Mouse (Mus musculus): ENCODE measurements around the gene Socs3. TPM values are rescaled to one million over a fixed set of nuclear protein-coding genes. Genes with fewer than 3 reads are reported as not detected.

Socs3 gene
- polyA plus RNA-seq, 1 experiment from 2014 or later = 8.0 TPM

Small RNA genes within 50 kb of the gene (microRNA-seq; reads per million reads assigned to microRNA genes)
- gene Mir6933 = not detected

Other genes starting within 250 kb of the Socs3 start
- 4.0 and 4.1 TPM in 2 replicates for gene Tmc8, start 188.0 kb downstream of the Socs3 start, polyA plus RNA-seq (2016; fragmentation: Nextera tagmentation; extraction: Ambion mirVana)
- gene Tmc6, start 187.8 kb downstream of the Socs3 start, polyA plus RNA-seq (2016; fragmentation: Nextera tagmentation; extraction: Ambion mirVana) = 23.8 and 26.5 TPM in 2 replicates
- gene 6030468B19Rik, start 172.4 kb downstream of the Socs3 start, polyA plus RNA-seq (2016; fragmentation: Nextera tagmentation; extraction: Ambion mirVana) = 0.71 and 1.7 TPM in 2 replicates
- gene Gm20708, start 160.4 kb downstream of the Socs3 start, polyA plus RNA-seq (2016; fragmentation: Nextera tagmentation; extraction: Ambion mirVana) = 0.78 and 0.82 TPM in 2 replicates
- 68.9 and 69.3 TPM in 2 replicates for gene Syngr2, start 160.4 kb downstream of the Socs3 start, polyA plus RNA-seq (2016; fragmentation: Nextera tagmentation; extraction: Ambion mirVana)
- gene Afmid, start 144.1 kb downstream of the Socs3 start, polyA plus RNA-seq (2016; fragmentation: Nextera tagmentation; extraction: Ambion mirVana) = 10.5 and 13.5 TPM in 2 replicates
- 101 and 105 TPM in 2 replicates for gene Tk1, start 144.0 kb downstream of the Socs3 start, polyA plus RNA-seq (2016; fragmentation: Nextera tagmentation; extraction: Ambion mirVana)
- 250 and 252 TPM in 2 replicates for gene Birc5, start 120.8 kb downstream of the Socs3 start, polyA plus RNA-seq (2016; fragmentation: Nextera tagmentation; extraction: Ambion mirVana)
- not detected in 2 replicates for gene Tmem235, start 109.3 kb downstream of the Socs3 start, polyA plus RNA-seq (2016; fragmentation: Nextera tagmentation; extraction: Ambion mirVana)
- gene Tha1, start 96.6 kb downstream of the Socs3 start, polyA plus RNA-seq (2016; fragmentation: Nextera tagmentation; extraction: Ambion mirVana) = 3.7 and 4.9 TPM in 2 replicates
- 28.9 and 29.6 TPM in 2 replicates for gene Pgs1, start 16.2 kb upstream of the Socs3 start, polyA plus RNA-seq (2016; fragmentation: Nextera tagmentation; extraction: Ambion mirVana)
- gene Dnah17, start 160.6 kb upstream of the Socs3 start, polyA plus RNA-seq (2016; fragmentation: Nextera tagmentation; extraction: Ambion mirVana) = 0.10 and 0.26 TPM in 2 replicates